Mouse (Mus musculus) cerebellum, adult 8-10 months (tissue): ENCODE measurements at regions not wholly inside any gene's neighbourhood (a gene's known extent, or its start where the extent isn't known, plus 50 kb on each side); places are given as distances from the start of the nearest gene placed in this dataset.
"Not testable (repeated sequence)": the region's sequence is repeated elsewhere in the genome, so short reads cannot be mapped to it uniquely, and the experiment has no call there.

ENCODE experiments used
- DNase-seq: peaks from one replicate; pipeline ENCODE4 v3.0.0; 2022

DNA sequence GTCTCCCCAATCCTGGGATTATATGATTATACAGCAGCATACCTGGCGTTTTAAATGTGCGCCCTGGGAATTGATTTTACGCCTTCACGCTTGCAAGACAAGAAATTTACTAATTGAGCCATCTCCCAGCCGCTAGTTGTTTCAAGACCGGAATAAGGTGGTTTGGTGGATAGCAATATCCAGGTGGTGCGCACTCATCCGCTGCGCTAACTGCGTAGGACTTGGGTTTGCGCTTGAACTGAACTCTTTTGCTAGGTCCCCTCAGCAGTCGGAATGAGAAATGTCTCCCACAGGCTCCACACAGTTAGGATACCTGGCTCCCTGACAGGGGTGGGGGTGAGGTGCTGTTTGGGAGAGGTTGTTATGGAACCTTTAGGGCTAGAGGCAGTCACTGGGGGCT lies 136.4 kb upstream of the Rybp start:
- DNase-seq = no peak

DNA sequence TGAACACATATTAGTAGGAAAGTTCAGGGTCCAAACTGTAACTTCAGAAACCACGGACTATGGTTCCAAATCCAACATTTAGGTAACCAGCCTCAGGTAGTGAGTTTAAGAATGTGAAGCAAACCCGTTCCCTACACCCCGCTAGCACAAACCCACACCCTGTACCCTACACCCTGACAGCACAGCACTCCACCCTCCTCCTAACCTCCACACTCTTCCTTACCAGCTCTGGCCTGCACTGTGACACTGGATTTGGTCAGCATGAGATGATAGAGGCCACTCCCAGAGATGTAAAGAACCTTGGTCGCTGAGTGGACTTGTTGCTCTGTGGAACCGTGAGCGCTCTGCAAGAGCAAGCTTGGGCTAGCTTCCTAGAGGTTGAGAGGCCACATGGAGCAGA lies 135.3 kb upstream of the Rybp start:
- no peak for DNase-seq

- no peak for DNase-seq
Observed at GRCm38 (mm10) chr6:100421706-100422578, 134.7 kb upstream of the Rybp start.

- no peak for DNase-seq
Observed at GRCm38 (mm10) chr6:100420602-100421001, 133.3 kb upstream of the Rybp start.

DNA sequence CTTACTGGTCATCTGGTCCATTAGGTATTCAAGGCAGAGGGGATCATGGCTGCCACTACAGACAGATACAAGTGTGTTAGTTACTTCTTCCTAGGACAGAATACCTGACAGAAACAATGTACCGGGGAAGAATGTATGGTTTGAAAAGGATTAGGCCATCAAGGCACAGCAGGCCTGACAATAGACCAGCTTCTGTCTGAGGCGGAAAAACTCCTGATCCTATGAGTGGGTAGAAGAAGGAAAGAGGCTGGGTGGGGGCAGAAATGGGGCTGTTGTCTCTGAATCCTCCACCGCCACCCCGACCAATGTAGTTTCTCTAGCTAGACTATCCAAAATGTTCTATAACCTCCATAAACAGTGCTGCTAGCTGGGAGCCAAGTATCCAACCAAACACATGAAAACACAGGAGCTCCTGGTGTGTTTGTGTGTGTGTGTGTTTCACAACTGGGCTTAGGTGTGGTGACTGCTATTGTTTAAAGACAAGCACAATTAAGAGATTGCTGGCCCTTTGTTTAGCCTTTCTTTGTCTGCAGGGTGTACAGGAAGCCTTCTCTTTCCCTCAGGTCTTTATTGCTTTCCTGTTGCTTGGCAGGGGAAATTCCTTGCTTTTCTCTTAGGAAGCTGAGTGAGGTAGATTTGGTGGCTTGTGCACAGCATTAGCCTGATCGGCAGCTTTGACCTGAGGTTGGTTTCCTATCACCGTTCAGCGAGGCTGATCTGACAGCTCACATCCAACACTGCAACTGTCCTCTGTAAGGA lies 132.7 kb upstream of the Rybp start:
- no peak for DNase-seq

DNA sequence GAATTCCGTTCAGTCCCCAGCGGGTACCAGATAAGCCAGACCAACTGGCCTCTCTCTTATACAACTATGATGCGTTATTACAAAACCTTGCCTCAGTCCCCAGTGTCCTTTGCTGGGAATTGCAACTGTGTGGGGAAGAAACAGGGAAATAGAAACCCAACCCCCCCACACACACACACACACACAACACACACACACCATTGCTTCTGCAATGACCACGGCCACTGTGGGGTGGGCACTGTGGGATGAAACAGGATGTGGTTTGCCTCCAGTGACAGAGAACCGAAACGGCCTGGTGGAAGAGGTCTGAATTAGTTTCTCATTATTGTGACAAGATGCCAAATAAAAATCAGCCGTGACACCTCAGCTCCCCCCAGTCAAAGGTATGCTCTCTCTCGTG lies 128.8 kb upstream of the Rybp start:
- no peak for DNase-seq

GRCm38 (mm10) chr6:100415514-100415913 lies 128.2 kb upstream of the Rybp start:
- DNase-seq = no peak

- no peak for DNase-seq
Observed at GRCm38 (mm10) chr6:100414836-100415235, 127.6 kb upstream of the Rybp start.

DNA sequence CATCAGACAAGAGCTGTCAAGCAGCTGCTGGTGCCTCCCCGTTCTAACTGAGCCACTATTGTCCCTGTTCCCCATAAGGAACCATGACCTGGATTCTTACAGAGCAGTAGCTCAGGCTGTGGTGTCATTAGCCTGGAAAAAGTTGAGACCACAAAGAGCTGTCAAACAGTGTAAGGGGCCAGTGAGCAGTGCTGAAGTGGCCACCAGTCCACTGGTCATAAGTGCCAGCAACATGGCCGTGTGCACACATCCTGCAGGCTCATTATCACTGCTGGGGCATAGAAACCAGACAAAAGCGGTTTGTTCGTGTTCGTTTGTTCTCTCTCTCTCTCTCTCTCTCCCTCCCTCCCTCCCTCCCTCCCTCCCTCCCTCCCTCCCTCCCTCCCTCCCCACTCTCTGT lies 125.2 kb upstream of the Rybp start:
- DNase-seq = no peak

GRCm38 (mm10) chr6:100411968-100412367 lies 124.7 kb upstream of the Rybp start:
- DNase-seq = no peak

GRCm38 (mm10) chr6:100410067-100410631 lies 122.9 kb upstream of the Rybp start:
- no peak for DNase-seq

DNA sequence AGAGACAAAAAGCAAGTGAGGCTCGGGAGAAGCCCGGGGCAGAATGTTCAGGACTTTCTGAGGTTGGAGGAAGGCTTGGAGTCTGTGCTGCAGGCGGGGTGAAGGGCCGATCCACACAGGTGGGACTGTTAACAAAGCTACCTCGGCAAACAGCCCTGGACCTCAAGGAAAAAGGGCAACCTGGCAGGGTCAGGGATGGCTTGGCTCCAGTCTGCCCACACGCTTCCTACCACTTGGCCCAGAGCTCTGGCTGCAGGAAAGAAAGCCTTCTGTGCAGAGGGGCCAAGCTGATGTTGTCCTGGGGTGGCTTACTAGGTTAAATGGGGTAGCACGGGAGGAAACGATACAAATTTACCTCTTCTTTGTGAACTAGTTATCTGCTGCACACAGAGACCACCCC lies 121.5 kb upstream of the Rybp start:
- no peak for DNase-seq

DNA sequence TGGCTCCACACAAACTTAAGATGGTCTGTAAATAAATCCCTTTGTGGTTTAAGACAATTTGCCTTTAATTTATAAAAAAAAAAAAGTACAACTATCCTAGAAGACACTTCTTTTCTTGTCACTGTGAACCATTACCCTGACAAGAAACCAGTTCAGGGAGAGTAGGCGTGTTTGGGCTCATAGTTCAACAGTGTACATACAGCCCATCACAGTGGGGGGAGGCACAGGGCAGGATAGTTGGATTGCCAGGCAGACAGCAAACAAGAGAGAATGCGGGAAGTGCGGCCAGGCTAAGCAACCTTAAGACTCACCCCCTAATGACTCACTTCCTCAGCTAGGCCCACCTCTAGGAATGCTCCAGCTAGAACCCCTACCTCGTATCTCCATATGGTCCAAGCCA lies 119.2 kb upstream of the Rybp start:
- DNase-seq = no peak

DNA sequence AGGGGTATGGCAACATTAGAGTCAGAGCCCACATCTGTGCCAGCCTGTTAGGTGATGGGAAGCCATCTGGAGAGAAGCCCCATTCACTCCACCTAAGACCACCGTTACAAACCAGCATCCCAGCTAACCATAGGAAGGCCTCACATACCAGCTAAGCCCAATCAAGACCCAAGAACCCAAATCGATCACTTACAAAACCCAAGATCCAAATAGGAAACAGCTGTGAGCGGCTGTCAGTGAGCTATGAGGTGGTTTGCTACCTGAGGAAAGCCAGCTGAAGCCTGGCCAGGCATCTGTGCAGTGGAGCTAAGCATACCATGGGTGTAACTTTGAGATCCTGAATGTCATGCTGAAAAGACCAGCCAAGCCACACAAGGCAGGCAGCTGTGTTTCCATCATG lies 116.9 kb upstream of the Rybp start:
- no peak for DNase-seq

- no peak for DNase-seq
Observed at GRCm38 (mm10) chr6:100402716-100403115, 115.4 kb upstream of the Rybp start.

GRCm38 (mm10) chr6:100401728-100402127 lies 114.4 kb upstream of the Rybp start:
- no peak for DNase-seq

DNA sequence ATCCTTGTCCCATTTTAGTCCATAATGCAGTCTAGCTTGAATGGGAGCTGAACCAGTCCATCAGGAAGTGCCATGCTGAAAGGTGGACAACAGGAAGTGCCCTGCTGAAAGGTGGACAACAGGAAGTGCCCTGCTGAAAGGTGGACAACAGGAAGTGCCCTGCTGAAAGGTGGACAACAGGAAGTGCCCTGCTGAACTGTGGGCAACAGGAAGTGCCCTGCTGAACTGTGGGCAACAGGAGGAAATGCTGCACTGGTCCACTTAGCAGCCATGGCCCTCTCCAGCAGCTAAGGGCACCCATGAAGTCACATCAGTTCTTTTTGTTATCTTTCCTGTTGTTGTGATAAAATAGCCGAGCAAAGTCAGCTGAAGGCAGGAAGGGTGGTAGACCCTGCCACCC lies 112.1 kb upstream of the Rybp start:
- not testable (repeated sequence) for DNase-seq

DNA sequence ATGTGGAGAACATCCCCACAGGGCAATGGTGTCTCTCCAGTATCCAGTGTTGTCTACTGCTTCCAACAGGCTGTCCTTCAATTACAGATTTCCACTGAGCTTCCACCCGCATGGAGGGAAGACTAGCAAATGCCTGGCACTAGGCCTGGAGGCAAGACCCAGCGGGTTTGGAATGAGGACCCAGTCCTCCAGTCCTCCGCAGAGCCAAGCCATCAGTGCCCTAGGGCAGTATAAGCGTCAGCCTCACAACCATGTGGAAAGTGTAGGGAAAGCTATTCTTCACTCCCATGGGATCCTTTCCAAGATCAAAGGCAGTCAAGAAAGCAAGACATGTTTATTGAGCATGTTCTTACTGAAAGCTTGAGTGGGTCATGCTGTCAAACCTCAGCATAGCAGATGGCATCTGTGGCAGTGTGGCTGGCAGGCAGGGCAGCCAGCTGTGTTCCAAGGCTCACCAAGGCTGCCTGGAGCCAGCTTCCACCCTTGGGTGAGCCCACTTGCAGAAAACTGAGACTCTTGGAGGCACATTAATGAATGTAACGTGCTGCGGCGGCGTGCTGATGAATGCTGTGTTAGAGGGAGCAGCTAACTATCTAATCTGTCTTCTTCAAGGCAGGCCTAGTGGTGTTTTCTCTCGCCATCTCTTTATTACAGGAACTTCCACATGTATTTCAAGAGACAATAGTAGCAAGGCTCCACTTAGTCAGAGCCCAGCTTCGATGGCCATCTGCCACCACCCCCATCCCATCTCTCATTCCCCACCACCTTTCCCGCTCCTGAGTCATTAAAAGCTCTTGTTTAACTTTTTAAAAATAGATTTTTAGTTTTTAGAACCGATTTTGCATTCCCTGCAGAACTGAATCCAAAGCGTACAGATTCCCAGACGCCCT lies 109.3 kb upstream of the Rybp start:
- no peak for DNase-seq

GRCm38 (mm10) chr6:100390258-100390910 lies 103.1 kb upstream of the Rybp start:
- DNase-seq = no peak

DNA sequence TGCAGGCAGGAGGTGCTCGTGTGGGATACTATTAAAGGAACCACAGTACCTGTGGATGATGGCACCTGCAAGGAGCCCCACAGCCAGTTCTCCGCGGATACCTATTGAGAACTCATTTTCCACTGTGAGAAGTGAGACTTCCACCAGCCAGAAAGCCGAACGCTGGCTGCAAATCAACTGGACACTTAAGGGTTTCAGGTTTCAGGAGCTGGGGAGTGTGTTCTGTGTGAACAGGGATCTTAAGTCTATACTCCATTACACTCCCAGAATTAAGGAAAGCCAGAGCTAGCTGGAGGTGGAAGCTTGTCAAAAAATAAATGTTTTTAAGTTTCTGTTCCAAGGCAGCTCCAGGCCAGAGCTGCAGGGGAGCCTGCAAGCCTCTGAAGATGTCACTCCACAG lies 99.8 kb upstream of the Rybp start:
- no peak for DNase-seq

DNA sequence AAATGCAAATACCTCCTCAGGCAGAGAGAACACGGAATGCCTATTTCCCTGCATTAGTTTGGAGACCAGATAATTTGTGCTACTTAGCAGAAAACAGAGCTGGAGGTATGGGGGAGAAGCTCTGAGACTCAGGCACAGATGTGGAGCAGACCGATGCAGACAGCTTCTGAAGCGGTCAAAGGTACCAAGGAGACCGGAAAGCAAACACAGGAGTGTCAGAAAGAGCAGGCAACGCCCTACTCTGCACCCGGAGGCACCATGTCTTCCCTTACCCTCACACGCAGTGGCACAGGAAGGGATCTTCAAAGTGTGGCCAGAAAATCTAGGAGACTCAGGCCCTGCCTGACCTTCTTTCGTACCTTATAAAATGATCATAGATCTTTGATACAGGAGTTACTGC lies 98.4 kb upstream of the Rybp start:
- DNase-seq = no peak

DNA sequence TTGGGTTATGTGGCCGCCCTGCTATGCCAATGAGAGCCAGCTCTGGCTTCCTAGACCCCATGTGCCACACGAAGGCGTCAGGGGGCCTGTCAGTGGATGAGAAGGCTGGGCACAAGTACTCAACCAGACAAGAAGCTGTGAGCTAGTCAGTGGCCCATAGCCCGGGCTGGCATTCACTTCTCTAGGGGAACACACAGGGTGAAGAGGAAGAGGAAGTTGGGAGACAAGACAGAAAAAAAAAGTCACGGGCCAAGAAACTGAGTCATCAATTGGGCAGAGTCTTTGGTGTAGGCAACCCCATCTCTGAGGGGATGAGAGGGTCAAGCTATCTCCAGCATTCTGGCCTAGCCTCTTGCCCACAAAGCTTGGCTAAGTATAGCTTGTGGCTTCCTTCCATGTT lies 93.8 kb upstream of the Rybp start:
- no peak for DNase-seq
